Mouse (Mus musculus) CD4-positive, CD25-positive, alpha-beta regulatory T cell, adult 4 months (primary cell): ENCODE data around the gene 5530401A14Rik. TPM values are rescaled to one million over a fixed set of nuclear protein-coding genes. Genes with fewer than 3 reads are reported as not detected.

ENCODE experiments used
- ATAC-seq: one replicate; pipeline ENCODE4 v1.8.0; 2017
- polyA plus RNA-seq, 2 experiments: library from polyadenylated mRNA; unstranded; fragments of 100-300 nt; shearing (Covaris generic); gene quantifications; one replicate each; pipeline ENCODE4 v1.2.1; 2017

5530401A14Rik gene
- not detected for polyA plus RNA-seq

DNA sequence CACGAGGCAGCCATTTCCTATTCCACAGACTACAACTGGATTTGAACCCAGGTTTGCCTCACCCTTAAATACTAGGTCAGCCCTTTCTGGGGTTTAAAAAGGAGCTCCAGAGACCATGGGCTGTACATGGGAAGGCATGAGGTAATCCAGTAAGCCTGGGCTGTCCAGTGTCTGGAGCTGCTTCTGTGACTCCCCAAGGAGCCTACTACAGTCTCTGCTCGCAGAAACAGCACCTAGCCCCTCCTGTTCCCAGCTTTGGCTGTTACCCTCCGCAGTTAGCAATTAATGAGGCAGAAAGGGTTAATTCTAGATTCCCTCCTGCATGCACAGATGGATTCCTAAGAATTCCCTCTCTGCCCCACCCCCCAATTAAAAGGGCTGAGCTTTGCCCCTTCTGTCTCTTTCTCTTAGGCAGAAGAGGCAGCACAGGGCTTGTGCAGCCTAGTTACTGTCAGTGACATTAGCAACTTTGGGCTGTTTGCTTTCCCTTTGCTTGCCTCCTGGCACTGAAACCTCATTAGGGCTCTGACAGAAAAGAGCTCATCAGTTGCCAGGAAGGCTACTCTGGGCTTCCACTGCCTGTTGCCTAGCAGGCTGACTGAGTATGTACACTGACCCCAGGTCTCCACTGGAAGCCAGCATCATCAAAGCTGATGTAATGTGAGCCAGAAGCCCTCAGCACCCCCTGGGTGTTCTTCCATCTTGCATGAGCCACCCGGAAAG is at the start of gene 5530401A14Rik:
Gene 5530401A14Rik, plus strand, starts transcription at position 424 of the 723 bp plus-strand sequence.
- ATAC-seq, result no peak

DNA sequence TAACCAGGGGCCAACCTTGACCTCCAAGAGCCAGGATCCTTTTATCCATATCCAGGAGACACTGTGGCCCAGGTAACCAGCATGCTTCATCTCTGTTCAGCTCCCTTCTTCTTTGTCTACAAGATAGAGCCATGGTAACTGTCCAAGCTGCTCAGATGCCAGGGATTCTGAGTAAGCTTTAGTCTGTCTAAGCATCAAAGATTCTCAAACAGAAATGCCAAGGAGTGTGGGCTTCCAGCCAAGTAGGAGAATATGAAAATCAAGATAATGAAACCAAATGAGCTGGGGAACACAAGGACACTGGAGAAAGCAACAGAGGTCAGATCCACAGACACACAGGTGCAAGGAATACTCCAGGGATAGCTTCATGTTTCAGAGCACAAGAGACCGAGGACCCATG is 45.7 kb upstream of the 5530401A14Rik start:
- ATAC-seq, result no peak

- no peak for ATAC-seq
Observed at GRCm38 (mm10) chr11:81816531-81816930, 43.9 kb upstream of the 5530401A14Rik start.

DNA sequence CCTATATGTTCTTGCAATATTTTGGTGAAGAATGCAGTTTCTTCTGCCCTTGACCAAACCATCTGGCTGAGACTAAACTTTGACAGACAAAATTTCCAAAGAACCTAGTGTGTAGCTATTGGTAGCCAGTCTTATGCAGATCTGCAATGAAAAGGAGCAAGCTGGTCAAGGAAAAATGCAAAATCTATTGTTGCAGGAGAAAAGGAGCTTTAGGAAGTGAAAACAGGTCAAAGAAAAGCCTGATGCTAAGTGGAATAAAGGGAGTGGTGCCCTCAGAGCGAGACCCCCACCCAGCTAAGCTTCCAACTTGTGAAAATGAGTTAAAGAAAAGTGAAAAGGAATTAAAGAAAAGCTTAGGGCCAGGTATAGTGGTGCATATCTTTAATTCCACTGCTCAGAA is 28.1 kb upstream of the 5530401A14Rik start:
- no peak for ATAC-seq

DNA sequence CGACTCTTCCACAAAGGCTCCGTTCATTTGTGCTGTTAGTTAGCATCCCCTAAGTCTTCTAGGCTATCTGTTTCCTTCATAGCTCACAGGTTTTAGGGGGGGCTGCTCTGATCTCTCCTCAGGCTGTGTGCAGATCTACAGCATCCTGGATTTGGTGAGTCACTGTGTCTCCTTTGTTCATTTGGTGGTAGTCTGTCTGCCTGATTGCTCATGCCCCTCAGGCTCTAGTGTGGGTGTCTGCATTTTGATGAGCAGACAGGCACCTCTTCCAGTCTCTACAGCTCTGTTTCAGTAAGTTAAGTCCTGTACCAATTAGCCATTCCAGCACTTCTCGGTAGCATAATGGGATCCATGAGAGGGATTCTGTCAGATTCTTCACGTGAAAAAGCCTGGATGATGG is 22.0 kb upstream of the 5530401A14Rik start:
- no peak for ATAC-seq

GRCm38 (mm10) chr11:81841001-81841400 is 19.5 kb upstream of the 5530401A14Rik start:
- ATAC-seq, result no peak

DNA sequence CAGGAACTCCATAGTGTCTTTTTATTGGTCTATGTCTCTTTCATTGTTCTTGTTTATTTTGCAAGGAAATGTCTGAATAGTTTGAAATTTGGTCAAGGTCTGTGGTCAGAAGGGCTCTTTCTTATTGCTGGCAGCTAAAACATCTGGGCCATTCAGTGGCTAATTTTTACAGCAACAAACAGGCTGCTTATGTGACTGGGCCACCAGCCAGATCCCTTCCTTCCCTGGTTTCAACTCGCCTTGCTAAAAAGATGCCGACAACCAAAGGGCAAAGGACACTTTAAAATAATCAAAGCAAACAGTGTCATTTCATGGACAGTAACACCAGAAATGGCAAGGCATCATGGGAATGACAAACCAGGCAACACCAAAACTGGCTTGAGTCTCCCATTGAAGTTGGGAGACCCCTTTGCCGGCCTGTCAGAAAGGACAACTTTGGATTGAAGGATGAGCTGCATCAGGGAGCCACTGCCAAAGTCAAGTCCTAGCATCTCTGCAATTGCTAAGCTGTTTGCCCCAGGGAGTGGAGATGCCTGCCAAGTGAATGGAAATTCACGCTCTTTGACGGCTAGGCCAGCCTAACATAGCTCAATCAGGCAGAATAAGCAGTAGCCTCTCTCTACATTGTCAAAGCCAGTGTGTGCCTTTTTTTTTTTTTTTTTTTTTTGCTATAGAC is 15.3 kb upstream of the 5530401A14Rik start:
- ATAC-seq, result no peak

GRCm38 (mm10) chr11:81845686-81846036 is 14.8 kb upstream of the 5530401A14Rik start:
- no peak for ATAC-seq

DNA sequence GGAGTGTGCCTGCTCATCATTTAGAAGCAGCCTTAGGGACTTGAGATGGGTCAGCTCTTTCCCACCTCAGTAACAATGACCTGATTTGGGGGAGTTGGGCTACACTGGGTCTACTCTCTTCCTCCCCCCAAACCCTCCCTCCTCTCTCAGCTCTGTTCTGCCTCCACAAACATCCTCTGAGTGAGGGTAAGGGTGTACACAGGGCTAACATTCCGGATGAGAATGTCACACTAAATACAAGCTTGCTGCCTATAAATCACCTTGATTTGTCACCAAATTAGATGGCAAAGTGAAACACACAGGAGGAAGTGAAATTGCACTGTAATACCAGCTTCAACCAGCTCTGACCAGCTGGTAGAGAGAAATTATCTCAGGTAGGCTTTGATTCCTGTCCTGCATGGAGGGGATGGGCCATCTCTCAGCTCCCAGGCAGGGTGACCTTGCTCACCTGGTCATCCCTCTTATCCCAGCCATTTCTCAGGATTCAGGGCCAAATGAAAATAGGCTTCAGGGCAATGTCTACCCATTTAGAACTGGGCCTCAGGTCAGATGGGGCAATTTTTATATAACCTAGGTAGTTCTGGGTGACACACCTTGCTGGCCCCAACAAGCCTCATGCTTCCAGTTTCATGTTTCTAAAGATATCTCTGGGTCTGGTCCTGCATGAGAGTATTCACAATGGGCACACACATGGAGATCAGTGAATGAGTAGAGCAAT is 12.5 kb upstream of the 5530401A14Rik start:
- ATAC-seq, result no peak

GRCm38 (mm10) chr11:81865661-81866382 is 5.3 kb downstream of the 5530401A14Rik start:
- no peak for ATAC-seq

DNA sequence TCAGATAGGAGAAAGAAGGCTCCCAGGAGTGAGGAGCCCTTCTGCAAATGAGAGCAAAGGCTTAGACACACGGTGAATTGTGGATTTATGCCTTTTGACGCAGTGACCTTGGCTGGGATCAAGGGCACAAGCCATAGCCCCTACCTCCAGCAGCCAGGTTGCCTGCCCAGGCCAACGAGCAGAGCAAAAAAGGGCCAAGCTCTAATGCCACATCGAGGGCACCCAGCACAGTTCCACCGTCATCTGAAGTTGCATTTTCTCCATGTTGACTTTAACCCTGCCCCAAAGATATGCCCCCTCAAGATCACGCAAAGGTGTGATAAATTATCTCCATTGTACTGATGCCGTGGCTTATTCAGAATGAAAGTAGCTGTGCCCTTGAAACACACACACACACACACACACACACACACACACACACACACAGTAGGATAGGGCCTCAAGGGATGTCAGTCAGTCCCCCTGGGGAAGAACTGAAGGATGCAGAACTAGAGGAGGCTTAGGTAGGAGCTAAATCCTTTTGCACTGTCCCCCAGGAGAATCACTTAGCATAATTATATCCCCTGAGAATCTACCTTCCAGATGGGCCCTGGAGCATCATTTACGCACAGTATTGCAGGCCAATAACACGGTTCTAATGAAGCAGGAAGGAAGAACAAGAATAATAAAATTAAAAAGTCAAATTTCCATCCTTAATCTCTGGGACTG is 11.2 kb downstream of the 5530401A14Rik start:
- no peak for ATAC-seq

- no peak for ATAC-seq
Observed at GRCm38 (mm10) chr11:81896511-81896910, 36.0 kb downstream of the 5530401A14Rik start.

DNA sequence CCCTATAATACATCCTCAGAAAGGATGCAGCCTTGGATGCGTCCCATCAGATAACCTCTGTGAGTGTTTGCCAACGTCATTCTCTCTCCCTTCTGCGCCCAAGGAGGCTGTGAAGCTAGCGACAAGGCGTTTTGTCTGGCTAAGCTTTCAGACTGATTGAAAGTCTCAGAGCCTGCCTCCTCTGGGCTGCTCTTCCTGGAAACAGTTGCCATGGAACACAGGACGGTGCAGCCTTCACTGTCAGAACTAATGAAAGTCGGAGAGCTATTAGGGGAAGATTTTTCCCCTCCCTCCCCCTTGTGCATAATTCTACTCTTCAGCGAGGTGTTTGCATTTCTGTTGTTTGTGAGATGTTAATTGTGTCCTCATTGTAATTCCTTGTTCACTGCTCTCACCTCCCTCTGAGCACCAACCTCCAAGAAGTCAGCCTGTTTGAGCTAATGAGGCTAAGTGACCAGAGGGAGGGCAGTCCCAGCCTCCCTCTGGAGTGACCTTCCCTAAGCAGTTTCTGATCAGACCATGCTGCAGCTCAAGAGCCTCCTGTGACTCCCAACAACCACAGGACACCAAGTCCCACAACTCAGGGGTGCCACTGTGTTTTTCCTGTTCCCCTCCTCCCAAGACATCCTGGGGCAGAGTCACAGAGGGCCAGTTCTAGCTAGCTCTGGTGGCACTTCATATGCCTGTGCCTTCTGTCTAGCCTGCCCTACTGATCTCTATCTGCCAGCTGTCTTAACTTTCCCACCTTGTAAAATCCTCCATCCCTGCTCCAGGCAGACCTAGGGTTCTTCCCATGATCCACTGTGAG is 37.3 kb downstream of the 5530401A14Rik start:
- no peak for ATAC-seq

DNA sequence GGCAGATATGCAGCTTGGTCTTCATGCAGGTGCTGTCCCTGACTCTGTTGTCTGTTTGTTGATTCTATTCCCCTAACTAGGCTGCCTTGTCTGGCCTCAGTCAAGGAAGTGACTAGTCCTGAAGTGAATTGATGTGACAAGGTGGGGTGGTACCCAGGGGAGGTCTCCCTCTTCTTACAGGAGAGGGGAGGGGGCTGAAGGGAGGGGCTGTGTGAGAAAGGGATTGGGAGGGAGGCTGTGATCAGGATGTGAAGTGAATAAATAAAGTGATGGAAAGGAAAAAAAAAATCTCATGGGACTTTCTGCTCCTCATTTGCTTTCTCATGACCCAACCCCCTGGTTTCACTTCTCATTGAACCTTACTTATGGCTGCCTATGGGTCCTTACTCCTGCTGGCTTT is 41.8 kb downstream of the 5530401A14Rik start:
- ATAC-seq, result no peak

DNA sequence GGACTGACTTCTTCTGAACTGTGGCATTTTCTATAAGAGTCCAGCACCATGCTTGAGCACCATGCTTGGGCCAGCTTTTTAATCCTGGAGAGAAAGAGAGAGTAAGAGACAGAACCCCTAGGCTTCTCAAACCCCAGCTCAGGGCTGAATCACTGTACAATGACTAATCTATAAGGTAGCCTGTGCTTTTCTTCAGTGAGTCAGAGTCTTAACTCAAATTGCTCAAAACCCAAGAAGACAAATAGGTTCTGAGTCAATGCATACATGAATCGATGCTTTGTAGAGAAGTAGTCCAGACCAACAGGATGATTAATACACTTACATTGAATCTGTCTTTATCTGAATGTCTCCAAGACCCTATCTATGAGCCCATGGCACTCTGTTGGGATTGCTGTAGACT is 48.3 kb downstream of the 5530401A14Rik start:
- ATAC-seq, result no peak

DNA sequence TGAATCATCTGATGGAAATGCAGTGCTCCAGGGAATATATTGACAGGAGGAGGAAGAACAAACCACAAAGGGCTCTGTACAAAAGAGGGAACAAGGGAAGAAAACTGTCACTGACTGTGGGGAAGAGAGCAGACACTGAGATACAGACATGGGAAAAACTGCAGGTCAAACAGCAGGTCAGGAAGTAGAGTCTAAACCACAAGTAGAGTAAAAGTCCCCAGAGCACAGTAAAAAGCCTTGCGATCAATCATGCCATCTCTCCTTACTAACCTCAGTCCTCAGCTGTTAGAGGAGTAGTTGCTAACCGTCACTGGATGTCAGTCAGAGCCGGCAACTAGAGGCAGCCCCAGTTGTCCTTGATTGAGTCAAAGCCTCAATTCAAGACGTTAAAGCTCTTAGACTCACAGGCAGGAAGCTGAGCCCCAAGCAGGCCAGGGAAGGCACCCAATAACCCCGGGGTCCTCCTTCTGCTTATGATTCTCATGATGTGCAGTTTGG is 49.0 kb downstream of the 5530401A14Rik start:
- ATAC-seq, result no peak

DNA sequence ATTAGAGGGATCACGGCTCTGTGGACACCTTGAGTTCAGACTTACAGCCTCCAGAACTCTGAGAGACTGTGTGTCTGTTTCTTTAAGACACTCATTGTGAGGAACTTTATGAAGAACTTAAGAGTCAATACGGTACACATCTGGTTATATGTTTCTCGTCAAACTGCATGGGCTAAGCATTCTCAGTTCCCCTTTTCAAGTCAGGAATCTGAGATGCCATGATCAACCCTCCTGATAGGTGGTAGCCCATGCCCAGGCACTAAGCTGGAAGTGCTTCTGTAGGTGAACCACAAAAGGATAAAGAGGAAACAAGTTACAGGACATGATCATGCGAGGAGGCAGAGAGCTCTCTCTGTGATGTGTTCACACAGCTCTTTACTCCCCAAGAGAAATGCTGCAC is 52.6 kb downstream of the 5530401A14Rik start:
- no peak for ATAC-seq

GRCm38 (mm10) chr11:81915501-81915900 is 55.0 kb downstream of the 5530401A14Rik start:
- no peak for ATAC-seq

GRCm38 (mm10) chr11:81923096-81923495 is 62.6 kb downstream of the 5530401A14Rik start:
- ATAC-seq, result no peak

GRCm38 (mm10) chr11:81923626-81924025 is 63.2 kb downstream of the 5530401A14Rik start:
- no peak for ATAC-seq

DNA sequence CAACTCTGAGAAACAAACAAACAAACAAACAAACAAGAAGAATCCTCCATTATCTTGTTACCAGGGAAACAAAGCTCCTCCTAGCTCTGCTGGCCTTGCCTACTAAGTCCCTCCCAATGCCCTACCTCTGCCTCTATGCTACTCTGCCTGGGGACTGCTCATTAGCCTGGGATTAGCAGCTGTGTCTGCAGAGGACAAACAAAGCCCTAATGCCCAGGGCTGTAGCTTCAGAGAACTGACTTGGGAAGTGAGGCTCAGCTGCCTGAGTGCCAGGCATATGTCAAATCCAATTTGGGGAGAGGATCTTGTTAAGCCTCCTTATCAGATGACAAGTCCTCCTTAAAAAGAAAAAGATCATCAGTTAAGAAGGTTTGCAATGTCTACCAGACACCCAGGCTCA is 65.9 kb downstream of the 5530401A14Rik start:
- ATAC-seq, result no peak
